Mouse (Mus musculus) right cerebral cortex, postnatal 14 days (tissue): ENCODE measurements around the gene Vmn1r168.
"Not testable (repeated sequence)": the region's sequence is repeated elsewhere in the genome, so short reads cannot be mapped to it uniquely, and the experiment has no call there.

Source experiments
- DNase-seq: peaks from one replicate; pipeline ENCODE4 v3.0.0; 2022

The Vmn1r168 gene

GRCm38 (mm10) chr7:23539432-23539831 is at the start of gene Vmn1r168:
Gene Vmn1r168, plus strand, starts transcription at chr7:23539732.
- not testable (repeated sequence) for DNase-seq

GRCm38 (mm10) chr7:23507106-23507505 is 32.4 kb upstream of the Vmn1r168 start, which contains the start of gene Vmn1r167:
Gene Vmn1r167, minus strand, starts transcription at chr7:23507206.
- DNase-seq = not testable (repeated sequence)

- DNase-seq = not testable (repeated sequence)
Observed at GRCm38 (mm10) chr7:23575226-23575625, 35.7 kb downstream of the Vmn1r168 start, which contains the start of gene Vmn1r169. Gene Vmn1r169, plus strand, starts transcription at chr7:23575526.
